Mouse (Mus musculus) yolk sac, embryonic 10.5 days (tissue): ENCODE measurements around the gene Fgfr3.

Experiments used
- DNase-seq: peaks from one replicate; pipeline ENCODE4 v3.0.0-alpha.2; 2017; ENCODE audit warnings: low spot score

Gene Fgfr3

DNA sequence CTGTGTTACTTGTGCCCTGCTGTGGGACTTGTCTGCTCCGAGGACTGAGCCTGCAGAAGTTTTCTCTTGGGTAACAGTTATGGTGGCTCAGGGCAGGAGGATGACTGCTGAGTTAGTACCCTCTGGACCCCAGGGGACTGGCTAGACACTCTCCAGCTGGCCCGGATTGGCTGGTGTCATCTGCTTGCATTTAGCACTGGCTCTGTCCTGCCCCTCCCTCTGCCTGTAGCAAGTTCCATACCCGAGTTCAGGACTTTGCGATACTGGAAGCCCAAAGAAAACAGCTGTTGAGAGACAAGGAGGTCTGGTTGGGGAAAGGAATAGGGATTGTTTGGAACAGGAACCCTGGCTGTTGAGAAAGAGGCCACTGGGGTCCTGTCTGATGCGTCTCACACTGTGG lies 9.0 kb downstream of the Fgfr3 start:
- no peak for DNase-seq

DNA sequence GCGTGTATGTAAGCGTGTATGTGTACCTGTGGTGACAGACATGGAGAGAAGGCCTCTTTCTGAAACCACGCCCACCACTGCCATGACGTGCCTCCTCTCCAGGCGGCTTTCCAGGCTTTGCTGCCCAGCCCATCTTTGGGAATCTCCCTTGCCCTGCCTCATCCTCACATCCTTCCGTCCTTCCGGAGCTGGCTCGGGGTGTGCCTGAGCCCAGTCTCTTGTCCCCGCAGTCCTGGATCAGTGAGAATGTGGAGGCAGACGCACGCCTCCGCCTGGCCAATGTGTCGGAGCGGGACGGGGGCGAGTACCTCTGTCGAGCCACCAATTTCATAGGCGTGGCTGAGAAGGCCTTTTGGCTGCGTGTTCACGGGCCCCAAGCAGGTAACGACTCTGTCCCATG lies 9.6 kb downstream of the Fgfr3 start:
- no peak for DNase-seq

DNA sequence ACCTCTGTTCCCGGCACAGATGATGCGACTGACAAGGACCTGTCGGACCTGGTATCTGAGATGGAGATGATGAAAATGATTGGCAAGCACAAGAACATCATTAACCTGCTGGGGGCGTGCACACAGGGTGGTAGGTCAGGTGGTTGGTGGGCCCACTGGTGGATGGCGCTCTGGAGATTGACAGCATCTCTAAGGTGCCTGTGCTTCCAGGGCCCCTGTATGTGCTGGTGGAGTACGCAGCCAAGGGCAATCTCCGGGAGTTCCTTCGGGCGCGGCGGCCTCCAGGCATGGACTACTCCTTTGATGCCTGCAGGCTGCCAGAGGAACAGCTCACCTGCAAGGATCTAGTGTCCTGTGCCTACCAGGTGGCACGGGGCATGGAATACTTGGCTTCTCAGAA lies 12.4 kb downstream of the Fgfr3 start:
- no peak for DNase-seq

DNA sequence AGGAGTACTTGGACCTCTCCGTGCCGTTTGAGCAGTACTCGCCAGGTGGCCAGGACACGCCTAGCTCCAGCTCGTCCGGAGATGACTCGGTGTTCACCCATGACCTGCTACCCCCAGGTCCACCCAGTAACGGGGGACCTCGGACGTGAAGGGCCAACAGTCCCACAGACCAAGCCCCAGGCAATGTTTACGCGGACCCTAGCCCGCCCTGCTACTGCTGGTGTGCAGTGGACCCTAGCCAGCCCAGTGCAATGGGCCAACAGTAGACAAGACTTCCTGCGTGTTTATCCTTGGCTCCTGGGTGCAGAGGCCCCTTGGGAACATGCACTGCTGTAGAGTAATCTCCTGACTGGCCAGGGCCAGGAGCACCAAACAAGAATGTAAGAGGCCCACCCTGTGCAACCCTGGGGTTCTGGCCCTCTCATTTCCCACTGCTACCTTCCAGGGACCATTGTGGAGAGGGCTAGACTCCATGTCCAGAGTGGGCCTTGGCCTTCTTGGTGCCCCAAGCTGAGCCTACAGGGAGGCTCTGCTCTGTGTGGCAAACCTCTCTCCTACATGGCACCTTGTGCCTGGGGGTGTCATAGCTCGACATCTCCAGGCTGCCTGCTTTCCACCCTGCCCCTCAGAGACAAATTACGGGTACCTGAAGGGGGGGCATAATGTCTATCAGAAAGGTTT lies 14.1 kb downstream of the Fgfr3 start:
- DNase-seq, result no peak

DNA sequence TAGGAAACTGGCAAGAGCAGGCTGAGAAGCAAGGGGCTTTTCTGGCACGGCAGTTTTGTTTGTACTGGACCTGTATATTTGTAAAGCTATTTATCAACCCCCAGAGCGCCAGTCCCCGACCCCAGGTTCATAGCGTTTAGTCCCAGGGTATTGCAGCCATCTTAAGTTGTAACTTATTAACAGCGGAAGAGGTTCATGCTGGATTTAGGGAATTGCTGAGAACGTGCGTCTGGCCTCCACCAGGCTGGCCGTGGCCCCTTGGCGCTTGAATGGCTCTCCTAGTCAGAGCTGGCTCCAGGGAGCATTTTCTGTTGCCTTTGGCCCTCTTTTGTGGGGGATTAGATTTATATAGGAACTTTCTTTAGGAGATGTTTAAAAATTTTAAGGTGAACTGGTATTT lies 14.8 kb downstream of the Fgfr3 start:
- peak; percentile 43 for DNase-seq

DNA sequence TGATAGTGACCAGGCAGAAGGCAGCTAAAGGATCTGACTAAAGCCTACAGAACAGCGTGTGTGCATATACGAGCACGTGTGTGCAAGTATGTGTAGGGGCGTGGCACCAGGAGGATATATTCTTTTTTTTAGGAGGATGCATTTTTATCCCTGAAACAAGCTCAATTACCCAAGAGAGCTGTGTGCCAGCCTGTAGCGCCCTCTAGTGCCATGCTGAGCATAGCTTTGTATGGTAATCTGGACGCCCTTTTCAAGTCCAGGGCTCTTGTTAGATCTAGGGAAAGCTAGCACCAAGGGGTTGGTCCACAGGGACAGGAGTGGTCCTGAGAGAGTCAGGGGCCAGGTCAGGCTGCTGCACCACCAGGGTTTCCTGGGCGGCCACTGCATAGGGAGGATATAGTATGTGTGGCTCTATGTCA lies 16.4 kb downstream of the Fgfr3 start:
- DNase-seq, result peak; percentile 56

DNA sequence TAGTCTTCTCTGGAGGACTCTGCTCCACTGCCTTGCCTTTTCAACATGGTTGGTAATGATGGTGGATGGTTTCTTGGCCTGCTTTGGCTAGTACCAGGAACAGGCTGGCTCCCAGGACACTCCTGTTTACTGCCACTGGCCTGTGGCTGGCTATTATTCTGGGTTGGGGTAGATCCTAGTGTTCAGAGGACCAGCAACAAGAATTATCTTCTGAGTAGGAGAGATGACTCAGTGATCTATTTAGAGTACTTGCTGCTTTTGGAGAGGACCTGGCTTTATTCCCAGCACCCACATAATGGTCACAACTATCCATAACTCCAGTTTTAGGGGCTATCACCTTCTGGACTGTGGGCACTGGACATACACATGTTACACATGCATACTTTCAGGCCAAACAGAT lies 16.9 kb downstream of the Fgfr3 start:
- DNase-seq, result no peak

DNA sequence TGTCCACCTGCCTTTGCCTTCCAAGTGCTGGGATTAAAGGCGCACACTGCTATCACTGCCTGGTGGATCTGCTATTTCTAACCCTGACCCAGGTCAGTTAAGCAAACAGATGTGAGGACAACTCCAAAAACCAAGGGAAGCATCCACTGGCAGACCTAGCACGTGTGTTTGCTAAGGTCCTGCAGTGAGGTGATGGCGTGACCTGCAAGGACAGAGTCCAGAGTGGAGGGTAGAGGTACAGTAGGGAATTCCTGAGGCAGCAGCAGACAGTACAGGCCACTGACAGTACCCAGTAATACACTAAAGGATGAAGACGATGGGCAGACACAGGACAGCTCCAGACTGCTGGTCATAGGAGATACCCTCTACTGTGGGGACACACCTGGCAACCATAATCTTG lies 19.1 kb downstream of the Fgfr3 start:
- DNase-seq, result no peak

DNA sequence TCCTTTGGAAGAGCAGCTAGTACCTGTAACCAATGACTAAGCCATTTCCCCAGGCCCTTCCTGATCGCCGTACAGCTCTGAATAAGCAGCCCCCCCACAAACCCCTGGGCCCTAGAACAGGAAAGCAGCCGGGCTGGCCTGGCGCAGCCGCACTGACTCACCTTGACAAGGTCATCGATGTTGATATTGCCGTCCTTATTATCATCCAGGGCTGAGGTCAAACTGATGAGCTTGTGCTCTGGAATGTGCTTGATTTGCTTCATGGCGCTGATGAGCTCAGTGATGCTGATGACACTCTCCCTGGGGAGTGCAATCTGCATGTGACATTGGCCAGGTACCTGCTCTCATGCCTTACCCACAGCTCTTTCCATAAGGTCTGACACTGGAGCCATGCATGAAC lies 22.0 kb downstream of the Fgfr3 start:
- no peak for DNase-seq

DNA sequence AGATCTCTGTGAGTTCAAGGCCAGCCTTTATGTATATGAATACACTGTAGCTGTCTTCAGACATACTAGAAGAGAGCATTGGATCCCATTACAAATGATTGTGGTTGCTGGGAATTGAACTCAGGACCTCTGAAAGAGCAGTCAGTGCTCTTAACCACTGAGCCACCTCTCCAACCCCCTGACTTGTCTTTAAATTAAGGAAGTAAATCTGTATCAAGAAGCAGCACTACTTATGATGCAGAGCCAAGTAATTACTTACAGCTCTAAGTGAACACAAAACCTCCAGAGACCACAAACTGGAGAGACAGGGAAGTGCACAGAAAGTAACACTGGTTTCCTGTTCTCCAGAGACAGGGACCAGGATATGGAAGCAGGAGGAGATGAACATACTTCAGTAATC lies 55.7 kb downstream of the Fgfr3 start:
- no peak for DNase-seq

DNA sequence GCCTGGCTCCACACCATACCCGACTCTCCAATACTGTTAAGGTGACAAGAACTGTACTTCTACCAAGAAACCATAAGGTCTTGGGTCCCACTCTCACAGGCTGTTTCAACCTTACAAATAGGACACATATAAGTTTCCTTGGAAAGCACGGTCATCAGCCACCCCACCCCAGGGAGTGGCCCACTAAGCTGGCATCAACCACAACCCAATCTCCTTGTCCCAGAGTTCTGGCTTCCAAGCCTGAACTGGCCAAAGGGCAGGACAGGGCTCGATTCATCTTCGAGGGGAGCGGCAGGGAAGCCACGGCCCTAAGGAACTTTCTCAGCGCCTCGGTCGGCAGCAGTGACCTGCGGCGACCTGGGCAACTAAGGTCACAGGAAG lies 60.5 kb downstream of the Fgfr3 start:
- no peak for DNase-seq

DNA sequence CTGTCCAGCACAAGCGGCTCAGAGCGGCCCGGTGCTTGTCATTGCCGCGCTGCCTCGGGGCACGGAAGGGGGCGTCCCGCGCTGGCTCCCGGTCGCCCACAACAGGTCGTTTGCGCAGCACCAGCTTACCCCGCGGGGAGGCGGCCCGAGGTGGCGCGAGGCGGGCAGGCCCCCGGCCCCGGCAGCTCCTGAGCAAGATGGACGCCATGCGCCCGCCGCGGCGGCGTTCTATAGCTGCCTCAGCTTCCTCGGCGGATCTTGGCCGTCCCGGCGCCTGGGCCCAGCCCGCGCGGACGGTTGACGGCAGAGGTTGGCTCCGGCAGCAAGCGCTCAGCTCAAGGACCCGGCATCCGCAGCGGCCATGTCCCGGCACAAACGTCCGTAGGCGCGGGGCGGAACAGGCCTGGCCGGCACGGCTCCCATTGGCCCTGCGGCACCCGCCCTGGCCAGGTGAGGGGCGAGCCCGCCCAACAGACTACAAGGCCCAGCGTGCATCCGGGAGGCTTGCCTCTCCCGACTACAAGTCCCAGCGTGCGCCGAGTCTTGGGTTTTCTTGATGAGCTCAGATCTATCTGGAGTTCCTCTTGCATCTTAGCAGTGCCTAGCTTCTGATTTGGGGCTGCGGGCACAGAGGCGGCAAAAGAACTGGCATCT lies 61.0 kb downstream of the Fgfr3 start, which contains the start of gene Letm1:
TSS of gene Letm1 (minus strand) at position 473 of the 654 bp plus-strand sequence.
- DNase-seq, result peak; percentile 94

DNA sequence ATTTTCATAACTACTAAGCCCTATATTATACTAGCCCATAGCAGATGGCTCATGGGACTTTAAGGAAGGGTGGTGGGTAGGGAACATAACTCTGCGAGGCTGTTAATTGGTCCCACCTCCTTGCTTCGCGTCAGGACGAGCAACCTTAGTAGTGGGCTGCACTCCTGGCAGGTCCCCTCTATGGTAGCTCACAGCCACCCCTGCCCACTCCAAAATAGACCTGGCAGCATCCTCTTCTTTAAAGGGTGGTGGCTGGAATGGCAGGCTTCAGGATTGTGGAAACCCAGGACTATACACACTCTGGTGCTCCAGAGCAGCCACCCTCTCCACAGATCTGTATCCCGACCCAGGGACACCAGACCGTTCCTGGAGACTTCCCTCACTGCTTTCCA lies 61.5 kb downstream of the Fgfr3 start:
- no peak for DNase-seq
